ENCODE assay signal across 17 mouse cellular contexts in genomic region chr1:61040401-61040800, GRCm38 (mm10).
"Had no signal": no experiment of that assay in that cellular context is flagged by ENCODE, and none has a peak within 500 bp of the region (broad histone marks: within the 10 kb centered on the region; RNA-seq: fewer than 3 reads in every experiment).

No protein-coding gene starts in this region.

- DNase-seq: lung, adult 2 months; lung, postnatal 14 days; lung, postnatal 36 days; right cerebral cortex, postnatal 14 days; thymus, adult 18-20 months; thymus, postnatal 25 days; thymus, postnatal 4 days had no signal

- ATAC-seq: lung, postnatal 0 days; midbrain, embryonic 13.5 days; midbrain, embryonic 15.5 days had no signal

- H3K27ac ChIP-seq: lung, embryonic 15.5 days; macrophage; midbrain, embryonic 13.5 days; midbrain, embryonic 15.5 days; neural tube, embryonic 12.5 days; stomach, embryonic 15.5 days; stomach, postnatal 0 days had no signal

- H3K4me2 ChIP-seq: lung, embryonic 15.5 days; midbrain, embryonic 11.5 days; midbrain, embryonic 13.5 days; midbrain, embryonic 15.5 days; neural tube, embryonic 12.5 days; stomach, embryonic 15.5 days had no signal

- H3K4me3 ChIP-seq: lung, embryonic 15.5 days; megakaryocyte, embryonic 14.5 days; midbrain, embryonic 13.5 days; midbrain, embryonic 15.5 days; neural tube, embryonic 12.5 days; stomach, embryonic 15.5 days had no signal

- H3K4me1 ChIP-seq: lung, embryonic 15.5 days; megakaryocyte, embryonic 14.5 days; midbrain, embryonic 13.5 days; midbrain, embryonic 15.5 days; neural tube, embryonic 12.5 days; stomach, embryonic 15.5 days had no signal

- H3K36me3 ChIP-seq: lung, embryonic 15.5 days; midbrain, embryonic 13.5 days; midbrain, embryonic 15.5 days; neural tube, embryonic 12.5 days; stomach, embryonic 15.5 days had no signal

- H3K9me3 ChIP-seq: lung, embryonic 15.5 days; megakaryocyte, embryonic 14.5 days; midbrain, embryonic 13.5 days; midbrain, embryonic 15.5 days; neural tube, embryonic 12.5 days; stomach, embryonic 15.5 days had no signal

- H3K9ac ChIP-seq: lung, embryonic 15.5 days; midbrain, embryonic 13.5 days; midbrain, embryonic 15.5 days; neural tube, embryonic 12.5 days; stomach, embryonic 15.5 days had no signal

- H3K27me3 ChIP-seq: lung, embryonic 15.5 days; megakaryocyte, embryonic 14.5 days; midbrain, embryonic 13.5 days; midbrain, embryonic 15.5 days; neural tube, embryonic 12.5 days; stomach, embryonic 15.5 days had no signal
